Mouse (Mus musculus) MEL (cell line): ENCODE results near the gene H2-DMb1. TPM values are rescaled to one million over a fixed set of nuclear protein-coding genes. Genes with fewer than 3 reads are reported as not detected.

Experiments used
- DNase-seq: peaks from one replicate; pipeline ENCODE4 v3.0.0; 2011; ENCODE audit warnings: low read depth, low spot score
- H3K27ac ChIP-seq: 2 replicates; pipeline ENCODE4 v1.5.1; 2012; ENCODE audit warnings: low read depth, mild to moderate bottlenecking, control low read depth, low read length, moderate library complexity; ENCODE audit not compliant: control insufficient read depth
- H3K27me3 ChIP-seq, 2 experiments: fragments of 150-350 bp in 1 of 2; sonication (generic) in 1 of 2; 2 replicates each; pipeline ENCODE4 v1.6.1; 2012; ENCODE audit warnings: low read length in 2 of 2, mild to moderate bottlenecking in 2 of 2, improper control_type of control experiment in 1 of 2, moderate library complexity in 1 of 2; ENCODE audit not compliant: insufficient read depth in 2 of 2, control insufficient read depth in 1 of 2
- H3K36me3 ChIP-seq, 2 experiments: 2 replicates each; pipeline ENCODE4 v1.6.1; 2012 to 2014; ENCODE audit warnings: low read length in 2 of 2, improper control_type of control experiment in 1 of 2, inconsistent platforms in 1 of 2, mild to moderate bottlenecking in 1 of 2; ENCODE audit not compliant: insufficient read depth in 2 of 2, control insufficient read depth in 1 of 2
- H3K4me1 ChIP-seq, 2 experiments: fragments of 150-350 bp in 1 of 2; sonication (generic) in 1 of 2; 2 replicates each; pipeline ENCODE4 v1.6.1; 2012; ENCODE audit warnings: low read length in 2 of 2, improper control_type of control experiment in 1 of 2, mild to moderate bottlenecking in 1 of 2; ENCODE audit not compliant: insufficient read depth in 2 of 2, control insufficient read depth in 1 of 2
- H3K4me3 ChIP-seq, 2 experiments: fragments of 150-350 bp in 1 of 2; sonication (generic) in 1 of 2; 2 replicates each; pipeline ENCODE4 v1.5.1; 2012; ENCODE audit warnings: low read depth in 2 of 2, low read length in 2 of 2, mild to moderate bottlenecking in 2 of 2, moderate library complexity in 2 of 2, control low read depth in 1 of 2, improper control_type of control experiment in 1 of 2; ENCODE audit not compliant: control insufficient read depth in 1 of 2, insufficient read depth in 1 of 2
- H3K79me2 ChIP-seq: 2 replicates; pipeline ENCODE4 v1.6.1; 2012; ENCODE audit warnings: mild to moderate bottlenecking, low read length, moderate library complexity; ENCODE audit not compliant: control insufficient read depth, poor library complexity, insufficient read depth
- H3K9ac ChIP-seq: 2 replicates; pipeline ENCODE4 v1.6.1; 2012; ENCODE audit warnings: low read depth, mild to moderate bottlenecking, control low read depth, low read length, moderate library complexity; ENCODE audit not compliant: control insufficient read depth, poor library complexity, severe bottlenecking
- H3K9me3 ChIP-seq: fragments of 150-350 bp; sonication (generic); replicated peaks from 2 replicates; pipeline ENCODE4 v1.6.1; 2012; ENCODE audit warnings: mild to moderate bottlenecking, low read length, improper control_type of control experiment, moderate library complexity; ENCODE audit not compliant: insufficient read depth
- E2F4 ChIP-seq: IDR thresholded peaks from 2 replicates; pipeline ENCODE4 v1.6.1; 2011; ENCODE audit warnings: low read depth, low read length, improper control_type of control experiment, borderline replicate concordance
- HCFC1 ChIP-seq: IDR thresholded peaks from 2 replicates; pipeline ENCODE4 v1.6.1; 2012; ENCODE audit warnings: low read depth, mild to moderate bottlenecking, inconsistent platforms, low read length, improper control_type of control experiment, moderate library complexity
- KAT2A ChIP-seq: conservative IDR thresholded peaks from 2 replicates; pipeline ENCODE4 v1.6.1; 2012; ENCODE audit warnings: low read depth, low read length, improper control_type of control experiment, inconsistent platforms
- MAX ChIP-seq: IDR thresholded peaks from 2 replicates; pipeline ENCODE4 v1.6.1; 2011; ENCODE audit warnings: low read length, improper control_type of control experiment
- MXI1 ChIP-seq: IDR thresholded peaks from 2 replicates; pipeline ENCODE4 v1.6.1; 2011; ENCODE audit warnings: mild to moderate bottlenecking, low read depth, low read length, improper control_type of control experiment
- NELFE ChIP-seq: IDR thresholded peaks from 2 replicates; pipeline ENCODE4 v1.6.1; 2011; ENCODE audit warnings: low read depth, low read length, improper control_type of control experiment
- NRF1 ChIP-seq: IDR thresholded peaks from 2 replicates; pipeline ENCODE4 v1.6.1; 2014; ENCODE audit warnings: low read depth, mild to moderate bottlenecking, inconsistent platforms, low read length, improper control_type of control experiment, moderate library complexity; ENCODE audit not compliant: poor library complexity, insufficient read depth, severe bottlenecking
- POLR2A ChIP-seq, 2 experiments: IDR thresholded peaks; 2 replicates each; pipeline ENCODE4 v1.6.1; 2011 to 2012; ENCODE audit warnings: low read length in 2 of 2, mild to moderate bottlenecking in 2 of 2, control low read depth in 1 of 2, improper control_type of control experiment in 1 of 2, low read depth in 1 of 2, moderate library complexity in 1 of 2; ENCODE audit not compliant: control insufficient read depth in 1 of 2, insufficient read depth in 1 of 2, poor library complexity in 1 of 2
- POLR2AphosphoS2 ChIP-seq: IDR thresholded peaks from 2 replicates; pipeline ENCODE4 v1.6.1; 2011; ENCODE audit warnings: low read length, improper control_type of control experiment
- RAD21 ChIP-seq: IDR thresholded peaks from 2 replicates; pipeline ENCODE4 v1.6.1; 2011; ENCODE audit warnings: mild to moderate bottlenecking, low read depth, low read length, improper control_type of control experiment
- SIN3A ChIP-seq: IDR thresholded peaks from 2 replicates; pipeline ENCODE4 v1.6.1; 2012; ENCODE audit warnings: low read length, improper control_type of control experiment, inconsistent platforms
- TAL1 ChIP-seq: IDR thresholded peaks from 2 replicates; pipeline ENCODE4 v1.6.1; 2012; ENCODE audit warnings: mild to moderate bottlenecking, inconsistent platforms, low read length, moderate library complexity, mixed read lengths
- TBP ChIP-seq: IDR thresholded peaks from 2 replicates; pipeline ENCODE4 v1.8.0; 2011; ENCODE audit warnings: low read depth, low read length, improper control_type of control experiment
- UBTF ChIP-seq: IDR thresholded peaks from 2 replicates; pipeline ENCODE4 v1.6.1; 2012; ENCODE audit warnings: low read depth, mild to moderate bottlenecking, inconsistent platforms, low read length, improper control_type of control experiment, moderate library complexity, borderline replicate concordance; ENCODE audit not compliant: insufficient read depth
- USF1 ChIP-seq: IDR thresholded peaks from 2 replicates; pipeline ENCODE4 v1.6.1; 2014; ENCODE audit warnings: low read depth, mild to moderate bottlenecking, inconsistent platforms, low read length, improper control_type of control experiment, moderate library complexity
- ZC3H11A ChIP-seq: IDR thresholded peaks from 2 replicates; pipeline ENCODE4 v1.6.1; 2012; ENCODE audit warnings: low read depth, mild to moderate bottlenecking, inconsistent platforms, low read length, improper control_type of control experiment
- polyA plus RNA-seq, 2 experiments: library from polyadenylated mRNA; stranded (reverse) in 1 of 2; unstranded in 1 of 2; fragments of >175 nt in 1 of 2; fragments of >200 nt in 1 of 2; gene quantifications; 2 replicates each; pipeline versions ENCODE4 v1.2.1 to v1.2.4; 2012; ENCODE audit warnings: low replicate concordance in 2 of 2, low read depth in 1 of 2; ENCODE audit not compliant: insufficient read length in 2 of 2, insufficient read depth in 1 of 2, missing spikeins in 1 of 2
- total RNA-seq: library from RNA; depleted of rRNA; stranded (reverse); fragments of 300-350 nt; gene quantifications from 2 replicates; pipeline ENCODE4 v1.2.3, GENCODE M21; 2012

Gene H2-DMb1
- total and polyA plus RNA-seq, 3 experiments, result 0.67 TPM; not detected in 2

- no peaks in the 10 kb centered on the region for H3K27me3 ChIP-seq
- H3K4me3 ChIP-seq, result peak overlapping the region; percentile 59 to 67
- peak overlapping the region; percentile 84 for H3K27ac ChIP-seq
- peaks cover 50% of the 10 kb centered on the region for H3K79me2 ChIP-seq
- no peaks in the 10 kb centered on the region for H3K9me3 ChIP-seq
- TF ChIP-seq MAX, result no peak
- TF ChIP-seq POLR2AphosphoS2, result no peak
- TF ChIP-seq NRF1, result no peak
- TF ChIP-seq KAT2A, result no peak
- H3K36me3 ChIP-seq, result peaks cover 0 to 11% of the 10 kb centered on the region in 2 experiments; a peak in 2 of 4 replicates
- H3K9ac ChIP-seq, result peak overlapping the region; percentile 91
- DNase-seq, result peak; percentile 57
- H3K4me1 ChIP-seq, result peaks cover 3 to 23% of the 10 kb centered on the region in 2 experiments
Observed at GRCm38 (mm10) chr17:34123518-34123917, 29.4 kb upstream of the H2-DMb1 start.

GRCm38 (mm10) chr17:34124649-34125048 lies 28.2 kb upstream of the H2-DMb1 start:
- H3K9ac ChIP-seq, result no peak overlapping the region
- H3K27me3 ChIP-seq, result no peaks in the 10 kb centered on the region
- no peaks in the 10 kb centered on the region for H3K9me3 ChIP-seq
- no peak overlapping the region for H3K27ac ChIP-seq
- TF ChIP-seq E2F4 (no peak), POLR2A (IDR thresholded peaks at IDR 0.05; ENCODE audit: control insufficient read depth in 1 of 2, insufficient read depth in 1 of 2, low read depth in 1 of 2, low read length in 2 of 2, poor library complexity in 1 of 2) (0 out of 4 replicates have a peak, but pooled peaks of 1 of the 2 experiments have one; percentile 20), MXI1 (no peak), USF1 (peak; percentile 60), POLR2AphosphoS2 (no peak), TBP (no peak), NELFE (no peak), ZC3H11A (no peak), HCFC1 (no peak), TAL1 (peak; percentile 31; the same call in 1 of the 2 replicates), SIN3A (no peak), UBTF (no peak), RAD21 (no peak)
- H3K79me2 ChIP-seq, result peaks cover 41% of the 10 kb centered on the region
- peaks cover 3 to 23% of the 10 kb centered on the region in 2 experiments for H3K4me1 ChIP-seq
- H3K36me3 ChIP-seq, result peaks cover 0 to 11% of the 10 kb centered on the region in 2 experiments; a peak in 2 of 4 replicates
- DNase-seq, result peak; percentile 59
- no peak overlapping the region for H3K4me3 ChIP-seq
